Mouse (Mus musculus) MEL (cell line): Measurements from ENCODE around the gene Relb. TPM values are rescaled to one million over a fixed set of nuclear protein-coding genes. Genes with fewer than 3 reads are reported as not detected.

Experiments used
- DNase-seq: peaks from one replicate; pipeline ENCODE4 v3.0.0; 2011; ENCODE audit warnings: low read depth, low spot score
- H3K27ac ChIP-seq: 2 replicates; pipeline ENCODE4 v1.5.1; 2012; ENCODE audit warnings: low read depth, mild to moderate bottlenecking, control low read depth, low read length, moderate library complexity; ENCODE audit not compliant: control insufficient read depth
- H3K27me3 ChIP-seq, 2 experiments: fragments of 150-350 bp in 1 of 2; sonication (generic) in 1 of 2; 2 replicates each; pipeline ENCODE4 v1.6.1; 2012; ENCODE audit warnings: low read length in 2 of 2, mild to moderate bottlenecking in 2 of 2, improper control_type of control experiment in 1 of 2, moderate library complexity in 1 of 2; ENCODE audit not compliant: insufficient read depth in 2 of 2, control insufficient read depth in 1 of 2
- H3K36me3 ChIP-seq, 2 experiments: 2 replicates each; pipeline ENCODE4 v1.6.1; 2012 to 2014; ENCODE audit warnings: low read length in 2 of 2, improper control_type of control experiment in 1 of 2, inconsistent platforms in 1 of 2, mild to moderate bottlenecking in 1 of 2; ENCODE audit not compliant: insufficient read depth in 2 of 2, control insufficient read depth in 1 of 2
- H3K4me1 ChIP-seq, 2 experiments: fragments of 150-350 bp in 1 of 2; sonication (generic) in 1 of 2; 2 replicates each; pipeline ENCODE4 v1.6.1; 2012; ENCODE audit warnings: low read length in 2 of 2, improper control_type of control experiment in 1 of 2, mild to moderate bottlenecking in 1 of 2; ENCODE audit not compliant: insufficient read depth in 2 of 2, control insufficient read depth in 1 of 2
- H3K4me3 ChIP-seq, 2 experiments: fragments of 150-350 bp in 1 of 2; sonication (generic) in 1 of 2; 2 replicates each; pipeline ENCODE4 v1.5.1; 2012; ENCODE audit warnings: low read depth in 2 of 2, low read length in 2 of 2, mild to moderate bottlenecking in 2 of 2, moderate library complexity in 2 of 2, control low read depth in 1 of 2, improper control_type of control experiment in 1 of 2; ENCODE audit not compliant: control insufficient read depth in 1 of 2, insufficient read depth in 1 of 2
- H3K79me2 ChIP-seq: 2 replicates; pipeline ENCODE4 v1.6.1; 2012; ENCODE audit warnings: mild to moderate bottlenecking, low read length, moderate library complexity; ENCODE audit not compliant: control insufficient read depth, poor library complexity, insufficient read depth
- H3K9ac ChIP-seq: 2 replicates; pipeline ENCODE4 v1.6.1; 2012; ENCODE audit warnings: low read depth, mild to moderate bottlenecking, control low read depth, low read length, moderate library complexity; ENCODE audit not compliant: control insufficient read depth, poor library complexity, severe bottlenecking
- H3K9me3 ChIP-seq: fragments of 150-350 bp; sonication (generic); replicated peaks from 2 replicates; pipeline ENCODE4 v1.6.1; 2012; ENCODE audit warnings: mild to moderate bottlenecking, low read length, improper control_type of control experiment, moderate library complexity; ENCODE audit not compliant: insufficient read depth
- CHD1 ChIP-seq: IDR thresholded peaks from 2 replicates; pipeline ENCODE4 v1.6.1; 2012; ENCODE audit warnings: low read depth, mild to moderate bottlenecking, inconsistent platforms, low read length, improper control_type of control experiment
- ELF1 ChIP-seq: IDR thresholded peaks from 2 replicates; pipeline ENCODE4 v1.6.1; 2014; ENCODE audit warnings: low read depth, mild to moderate bottlenecking, inconsistent platforms, low read length, improper control_type of control experiment, moderate library complexity
- GABPA ChIP-seq: IDR thresholded peaks from 2 replicates; pipeline ENCODE4 v1.6.1; 2012; ENCODE audit warnings: low read depth, mild to moderate bottlenecking, inconsistent platforms, low read length, improper control_type of control experiment, moderate library complexity
- GATA1 ChIP-seq: IDR thresholded peaks from 2 replicates; pipeline ENCODE4 v1.6.1; 2011; ENCODE audit warnings: low read depth, low read length, improper control_type of control experiment
- JUND ChIP-seq: IDR thresholded peaks from 2 replicates; pipeline ENCODE4 v1.6.1; 2011; ENCODE audit warnings: low read depth, mild to moderate bottlenecking, improper control_type of control experiment, low read length
- KAT2A ChIP-seq: conservative IDR thresholded peaks from 2 replicates; pipeline ENCODE4 v1.6.1; 2012; ENCODE audit warnings: low read depth, low read length, improper control_type of control experiment, inconsistent platforms
- MAZ ChIP-seq: IDR thresholded peaks from 2 replicates; pipeline ENCODE4 v1.6.1; 2012; ENCODE audit warnings: low read depth, mild to moderate bottlenecking, inconsistent platforms, low read length, improper control_type of control experiment
- MEF2A ChIP-seq: IDR thresholded peaks from 2 replicates; pipeline ENCODE4 v1.6.1; 2014; ENCODE audit warnings: low read depth, mild to moderate bottlenecking, inconsistent platforms, low read length, improper control_type of control experiment; ENCODE audit not compliant: poor library complexity, insufficient replicate concordance, severe bottlenecking; ENCODE audit errors: extremely low read depth
- MYB ChIP-seq: IDR thresholded peaks from 2 replicates; pipeline ENCODE4 v1.6.1; 2011; ENCODE audit warnings: mild to moderate bottlenecking, low read depth, low read length, improper control_type of control experiment
- POLR2AphosphoS2 ChIP-seq: IDR thresholded peaks from 2 replicates; pipeline ENCODE4 v1.6.1; 2011; ENCODE audit warnings: low read length, improper control_type of control experiment
- POLR2AphosphoS5 ChIP-seq: IDR thresholded peaks from 2 replicates; pipeline ENCODE4 v1.6.1; 2012; ENCODE audit warnings: low read depth, borderline replicate concordance, mild to moderate bottlenecking, inconsistent platforms, low read length, moderate library complexity, mixed read lengths
- RCOR1 ChIP-seq: IDR thresholded peaks from 2 replicates; pipeline ENCODE4 v1.6.1; 2012; ENCODE audit warnings: low read depth, mild to moderate bottlenecking, inconsistent platforms, low read length, improper control_type of control experiment
- TCF12 ChIP-seq: IDR thresholded peaks from 2 replicates; pipeline ENCODE4 v1.6.1; 2014; ENCODE audit warnings: low read depth, mild to moderate bottlenecking, inconsistent platforms, low read length, improper control_type of control experiment, moderate library complexity
- ZMIZ1 ChIP-seq: IDR thresholded peaks from 2 replicates; pipeline ENCODE4 v1.6.1; 2012; ENCODE audit warnings: low read depth, mild to moderate bottlenecking, inconsistent platforms, low read length, improper control_type of control experiment, moderate library complexity
- polyA plus RNA-seq, 2 experiments: library from polyadenylated mRNA; stranded (reverse) in 1 of 2; unstranded in 1 of 2; fragments of >175 nt in 1 of 2; fragments of >200 nt in 1 of 2; gene quantifications; 2 replicates each; pipeline versions ENCODE4 v1.2.1 to v1.2.4; 2012; ENCODE audit warnings: low replicate concordance in 2 of 2, low read depth in 1 of 2; ENCODE audit not compliant: insufficient read length in 2 of 2, insufficient read depth in 1 of 2, missing spikeins in 1 of 2
- total RNA-seq: library from RNA; depleted of rRNA; stranded (reverse); fragments of 300-350 nt; gene quantifications from 2 replicates; pipeline ENCODE4 v1.2.3, GENCODE M21; 2012

Gene Relb
- total and polyA plus RNA-seq, 3 experiments = 6.2 to 7.7 TPM; not detected in 1

- TF ChIP-seq GABPA = no peak
- no peak for TF ChIP-seq JUND
Observed at GRCm38 (mm10) chr7:19589207-19589606, 40.0 kb downstream of the Relb start (continued).

GRCm38 (mm10) chr7:19586269-19586668 lies 43.0 kb downstream of the Relb start:
- H3K4me3 ChIP-seq = no peak overlapping the region
- H3K36me3 ChIP-seq = peaks cover 2% of the 10 kb centered on the region in 2 experiments; a peak in 3 of 4 replicates
- TF ChIP-seq RCOR1 (no peak), ELF1 (no peak), TCF12 (no peak), MEF2A (no peak), CHD1 (no peak), ZMIZ1 (no peak), GATA1 (no peak)
- no peaks in the 10 kb centered on the region for H3K9me3 ChIP-seq
- H3K4me1 ChIP-seq = peaks cover 0 to 3% of the 10 kb centered on the region in 2 experiments; a peak in 2 of 4 replicates
- H3K27me3 ChIP-seq = no peaks in the 10 kb centered on the region
- H3K27ac ChIP-seq = no peak overlapping the region
- no peaks in the 10 kb centered on the region for H3K79me2 ChIP-seq
- no peak overlapping the region for H3K9ac ChIP-seq
- DNase-seq = no peak

GRCm38 (mm10) chr7:19580634-19581033 lies 48.6 kb downstream of the Relb start:
- TF ChIP-seq MAZ (no peak), POLR2AphosphoS2 (peak; percentile 49; the same call in 1 of the 2 replicates)
- Histone ChIP-seq H3K27ac (no peak overlapping the region), H3K9ac (no peak overlapping the region), H3K27me3 (no peaks in the 10 kb centered on the region), H3K79me2 (peaks cover 5% of the 10 kb centered on the region; the same call in 1 of the 2 replicates), H3K4me3 (no peak overlapping the region), H3K9me3 (no peaks in the 10 kb centered on the region), H3K4me1 (peaks cover 2 to 9% of the 10 kb centered on the region in 2 experiments; a peak in 3 of 4 replicates), H3K36me3 (peaks cover 0 to 9% of the 10 kb centered on the region in 2 experiments; a peak in 3 of 4 replicates)
- DNase-seq = no peak

GRCm38 (mm10) chr7:19579751-19580150 lies 49.5 kb downstream of the Relb start:
- no peaks in the 10 kb centered on the region for H3K9me3 ChIP-seq
- peaks cover 5% of the 10 kb centered on the region; the same call in 1 of the 2 replicates for H3K79me2 ChIP-seq
- H3K9ac ChIP-seq = no peak overlapping the region
- peaks cover 2 to 9% of the 10 kb centered on the region in 2 experiments; a peak in 3 of 4 replicates for H3K4me1 ChIP-seq
- H3K27ac ChIP-seq = no peak overlapping the region
- DNase-seq = no peak
- TF ChIP-seq GATA1 (no peak), KAT2A (no peak), GABPA (no peak), MYB (no peak), POLR2AphosphoS5 (no peak)
- H3K36me3 ChIP-seq = peaks cover 0 to 9% of the 10 kb centered on the region in 2 experiments; a peak in 3 of 4 replicates
- no peaks in the 10 kb centered on the region for H3K27me3 ChIP-seq
- H3K4me3 ChIP-seq = no peak overlapping the region
